Mouse (Mus musculus) cerebellum, adult 11 months (tissue): ENCODE measurements around the gene Fzr1.

Experiments used
- DNase-seq: peaks from one replicate; pipeline ENCODE4 v3.0.0; 2022

Fzr1 gene

GRCm38 (mm10) chr10:81350351-81351063 lies 27.8 kb downstream of the Fzr1 start, which contains the start of gene Hmg20b:
TSS of gene Hmg20b (minus strand) at chr10:81350480.
- peak; percentile 99 for DNase-seq

DNA sequence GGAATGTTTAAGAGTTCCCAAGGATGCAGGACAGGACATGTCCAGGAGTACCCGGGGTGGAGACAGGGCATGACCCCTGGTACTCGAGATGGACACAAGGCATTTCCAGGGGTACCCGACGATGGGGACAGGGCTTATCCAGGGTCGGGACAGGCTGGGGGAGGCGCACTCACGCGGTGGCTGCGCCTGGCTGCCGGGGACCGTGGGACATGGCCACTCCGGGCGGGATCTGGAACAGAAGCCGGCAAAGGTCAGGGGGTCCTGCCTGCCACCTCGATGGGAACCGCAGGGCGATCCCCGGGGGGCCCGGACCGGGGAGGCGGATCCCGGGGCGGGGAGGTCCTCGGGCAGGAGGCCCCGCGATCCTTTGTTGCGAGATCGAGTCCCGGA lies 28.4 kb downstream of the Fzr1 start:
- no peak for DNase-seq

DNA sequence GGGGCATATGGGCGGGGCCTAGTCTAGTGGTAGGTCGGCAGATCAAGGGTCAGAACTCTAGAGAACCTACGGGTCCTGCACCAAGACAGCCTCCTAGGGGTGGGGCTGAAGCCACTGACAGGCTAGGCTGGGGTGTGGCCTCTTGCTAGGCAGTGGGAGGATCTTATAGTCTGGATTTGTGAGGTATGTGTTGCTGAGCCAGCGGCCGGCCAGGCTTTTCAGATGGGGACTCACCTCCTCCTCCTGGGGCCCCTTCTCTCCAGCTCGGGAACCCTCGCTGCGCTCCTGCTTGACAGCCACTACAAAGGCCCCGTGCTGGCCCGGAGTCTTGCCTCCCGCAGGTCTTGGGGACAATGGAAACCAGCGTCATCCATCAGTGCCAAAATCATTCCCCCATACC lies 29.2 kb downstream of the Fzr1 start:
- no peak for DNase-seq

- no peak for DNase-seq
Observed at GRCm38 (mm10) chr10:81346453-81347067, 31.8 kb downstream of the Fzr1 start.

DNA sequence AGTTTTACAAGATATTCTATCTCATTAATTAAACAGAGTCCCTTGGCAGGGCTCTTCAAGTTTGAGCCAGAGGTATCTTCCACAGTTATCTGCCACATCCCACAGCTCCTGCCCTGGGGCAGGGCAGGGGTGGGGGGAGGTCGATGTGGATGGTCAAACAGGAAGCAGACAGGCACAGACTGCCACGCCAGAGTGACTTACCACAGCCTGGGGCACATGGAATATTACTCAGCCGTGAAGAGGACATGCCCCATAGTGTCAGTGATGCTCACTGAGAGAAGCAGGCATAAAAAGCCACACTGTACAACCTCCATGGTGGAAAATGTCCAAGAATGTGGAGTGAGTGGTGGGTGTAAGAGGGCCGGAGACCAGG lies 33.2 kb downstream of the Fzr1 start:
- no peak for DNase-seq

DNA sequence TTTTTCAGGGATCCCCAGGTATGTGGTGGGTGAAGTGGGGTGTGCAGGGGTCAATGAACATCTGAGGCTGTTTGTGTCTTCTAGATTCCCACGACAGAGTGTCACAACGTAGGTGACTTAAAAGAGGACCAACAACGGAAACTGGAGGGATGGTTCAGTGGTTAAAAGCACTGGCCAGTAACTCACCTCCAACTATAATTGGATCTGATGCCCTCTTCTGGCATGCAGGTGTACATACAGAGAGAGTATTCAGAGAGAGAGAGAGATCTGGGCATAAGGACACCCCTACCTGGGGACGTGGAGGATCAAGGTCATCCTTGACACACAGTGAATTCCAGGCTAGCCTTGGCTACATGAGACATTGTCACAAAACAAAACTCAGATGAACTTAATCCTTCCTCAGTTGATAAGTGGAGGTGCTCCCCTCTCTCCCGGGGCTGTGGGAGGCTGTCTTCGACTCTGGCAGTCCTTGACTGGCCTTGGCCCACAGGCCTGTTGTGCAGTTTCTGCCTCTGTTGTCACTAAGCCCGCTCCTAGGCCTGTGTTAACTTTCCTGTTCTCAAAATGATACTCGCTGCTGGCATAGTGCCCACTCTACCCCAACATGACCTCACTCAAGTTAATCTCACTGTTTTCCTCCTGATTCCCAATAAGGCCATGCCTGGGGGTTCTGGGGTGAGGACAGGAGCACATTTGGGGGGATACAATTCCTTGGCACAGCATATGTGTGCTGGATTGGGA lies 33.7 kb downstream of the Fzr1 start:
- no peak for DNase-seq

DNA sequence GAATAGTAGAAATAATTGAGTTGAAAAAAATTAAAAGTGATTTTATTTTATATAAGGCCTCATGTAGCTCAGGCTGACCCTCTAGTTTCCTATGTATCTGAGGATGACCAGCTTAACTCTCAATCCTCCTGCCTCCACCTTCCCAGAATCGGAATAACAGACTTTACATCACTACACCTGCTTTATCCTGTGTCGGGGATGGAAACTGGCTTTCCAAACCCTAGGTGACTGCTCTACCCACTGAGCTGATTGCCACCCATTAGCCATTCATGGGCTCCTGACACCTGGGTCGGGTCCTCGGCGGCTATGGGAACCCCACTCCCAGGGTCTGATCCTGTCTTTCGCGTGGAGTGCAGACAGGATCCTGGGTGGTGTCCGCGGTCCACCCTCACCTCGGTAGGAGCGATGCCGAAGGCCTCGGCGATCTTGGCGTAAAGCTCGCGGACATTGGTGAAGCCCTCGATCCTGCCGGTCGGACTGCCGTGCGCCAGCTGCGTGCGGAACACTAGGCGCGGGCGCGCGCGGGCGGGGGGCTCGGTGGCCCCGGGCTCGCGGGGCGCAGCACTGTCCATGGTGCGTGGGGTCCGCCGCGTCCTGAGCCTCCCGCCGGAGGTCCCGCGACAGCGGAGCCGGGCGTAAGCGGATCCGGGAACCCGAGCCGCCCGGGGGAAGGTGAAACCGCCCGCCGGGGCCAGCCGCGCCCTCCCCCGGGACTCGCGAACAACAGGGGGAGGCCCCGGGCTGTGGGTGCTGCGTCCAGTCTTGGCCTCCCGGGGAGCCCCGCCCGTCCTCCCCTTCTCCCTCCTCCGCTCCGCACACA lies 35.4 kb downstream of the Fzr1 start, which contains the start of gene Gipc3:
Gipc3 (minus strand) TSS at position 581 of the 820 bp plus-strand sequence.
- no peak for DNase-seq

DNA sequence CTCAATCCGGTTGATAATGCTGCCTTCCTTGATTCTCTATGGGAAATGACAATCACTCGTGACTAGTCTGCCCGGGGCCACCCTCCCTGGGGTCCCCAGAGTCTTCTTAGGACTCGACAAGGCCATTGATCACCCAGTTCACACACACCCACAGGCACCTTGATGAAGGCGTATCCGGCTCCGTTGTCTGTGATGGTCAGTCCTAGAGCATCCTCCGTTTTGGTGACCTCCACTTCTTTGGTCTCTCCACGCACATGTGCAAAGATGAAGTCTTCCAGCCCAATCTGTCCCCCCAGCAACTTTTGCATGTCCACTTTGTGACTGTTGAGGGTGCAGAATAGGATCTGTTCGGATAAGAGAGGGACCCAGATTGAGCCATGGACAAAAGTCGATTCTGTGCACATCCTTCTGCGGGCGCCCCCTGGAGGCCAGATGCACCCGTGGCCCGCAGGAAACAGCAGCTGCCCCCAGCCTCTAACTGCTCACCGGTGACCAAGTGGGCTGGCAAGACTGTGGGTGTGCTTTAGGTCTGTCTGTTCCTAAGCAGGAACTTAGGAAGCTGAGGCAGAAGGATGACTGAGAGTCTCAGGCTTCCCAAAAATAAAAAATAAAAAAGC lies 36.9 kb downstream of the Fzr1 start:
- DNase-seq: peak; percentile 54

DNA sequence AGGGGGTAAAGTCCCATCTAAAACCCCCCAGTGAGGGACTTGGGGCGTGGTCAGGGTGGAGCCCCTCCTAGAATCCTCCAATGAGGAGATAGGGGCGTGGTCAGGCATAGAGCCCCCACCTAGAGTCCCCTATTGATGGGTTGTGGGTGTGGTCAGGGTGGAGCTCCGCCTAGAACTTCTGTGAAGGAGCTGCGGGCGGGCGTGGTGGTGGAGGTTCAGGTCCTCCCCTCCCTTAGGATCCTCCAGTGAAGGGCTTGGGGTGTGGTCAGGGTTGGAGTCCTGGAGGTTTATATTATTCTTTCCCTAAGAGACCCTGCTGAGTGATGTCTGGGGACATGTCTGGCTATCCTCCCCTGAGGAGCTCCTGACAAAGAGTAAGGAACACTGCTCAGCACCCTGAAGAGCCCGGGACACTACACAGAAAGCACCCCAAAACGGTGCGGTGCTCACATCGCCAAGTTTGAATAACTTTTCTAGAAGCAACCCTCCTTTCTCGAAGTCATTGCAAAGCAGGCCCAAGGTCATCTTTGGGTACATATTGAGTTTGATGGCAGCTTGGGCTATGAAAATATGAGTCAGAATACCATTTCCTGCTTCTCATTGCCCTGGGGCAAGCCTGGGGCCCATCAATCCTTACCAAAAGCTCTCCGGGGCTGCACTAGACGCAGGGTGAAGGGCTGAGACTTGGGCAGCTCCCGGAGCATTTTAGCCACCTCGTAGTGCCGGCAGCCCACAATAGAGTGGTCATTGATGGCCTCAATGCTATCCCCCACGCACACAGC lies 37.6 kb downstream of the Fzr1 start:
- DNase-seq: no peak

DNA sequence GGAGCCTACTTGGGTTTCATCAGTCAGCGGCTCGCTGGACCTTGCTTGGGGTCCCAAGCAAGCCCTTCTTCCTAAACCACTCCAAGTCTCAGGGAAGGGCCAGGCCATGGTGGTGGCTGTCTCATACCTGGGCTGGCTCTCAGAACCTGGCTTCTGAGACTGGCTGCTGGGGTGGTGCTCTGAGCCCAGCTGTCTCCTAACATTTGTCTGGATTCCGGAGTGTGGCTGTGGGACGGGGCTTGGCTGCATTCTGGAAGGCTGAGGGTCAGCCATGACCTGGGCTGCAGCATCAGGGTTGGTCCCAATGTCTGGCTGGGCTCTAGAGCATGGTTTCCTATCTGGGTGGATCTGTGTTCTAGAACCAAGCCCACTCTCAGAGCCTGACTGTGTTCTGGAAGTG lies 41.8 kb downstream of the Fzr1 start:
- DNase-seq: no peak

- no peak for DNase-seq
Observed at GRCm38 (mm10) chr10:81335393-81336340, 42.6 kb downstream of the Fzr1 start.

DNA sequence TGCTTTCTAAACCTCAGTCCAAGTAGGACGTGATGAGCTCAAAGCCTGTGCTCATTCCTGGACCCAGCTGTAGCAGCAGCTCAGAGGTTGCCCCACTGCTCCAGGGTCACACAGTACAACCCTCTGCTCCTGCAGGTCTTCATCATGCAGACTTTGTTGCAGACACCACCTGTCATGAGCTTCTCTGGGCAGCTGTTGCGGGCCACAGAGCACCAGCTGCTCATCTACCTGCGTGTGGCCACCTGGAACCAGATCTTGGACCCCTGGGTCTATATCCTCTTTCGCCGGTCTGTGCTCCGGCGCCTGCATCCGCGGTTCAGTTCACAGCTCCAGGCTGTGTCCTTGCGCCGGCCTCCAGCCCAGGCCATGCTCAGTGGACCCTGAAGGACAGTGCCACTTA lies 44.0 kb downstream of the Fzr1 start:
- DNase-seq: no peak

- DNase-seq: no peak
Observed at GRCm38 (mm10) chr10:81332277-81332676, 46.0 kb downstream of the Fzr1 start.

DNA sequence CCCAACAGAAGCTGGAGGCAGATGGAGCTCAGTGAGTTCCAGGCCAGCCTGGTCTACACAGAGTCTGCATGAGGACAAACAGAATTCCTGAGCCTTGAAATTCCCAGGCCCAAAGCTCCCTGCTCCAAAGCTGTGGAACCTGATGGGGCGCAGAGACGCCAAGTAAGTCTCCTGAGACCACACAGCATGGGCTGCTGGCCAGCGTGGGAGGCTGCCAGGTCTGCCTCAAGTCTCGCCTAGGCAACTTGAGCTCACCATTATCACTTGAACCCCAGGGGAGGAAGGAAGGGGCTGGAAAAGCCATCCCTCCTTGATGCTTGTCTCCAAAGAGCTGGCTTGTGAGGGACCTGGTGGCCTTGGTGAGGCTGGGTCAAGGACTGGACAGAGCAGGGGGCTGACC lies 48.3 kb downstream of the Fzr1 start:
- no peak for DNase-seq

- DNase-seq: no peak
Observed at GRCm38 (mm10) chr10:81329194-81329975, 48.9 kb downstream of the Fzr1 start.

- DNase-seq: no peak
Observed at GRCm38 (mm10) chr10:81328386-81328785, 49.9 kb downstream of the Fzr1 start, which contains the start of gene Tbxa2r. TSS of gene Tbxa2r (plus strand) at chr10:81328731.

DNA sequence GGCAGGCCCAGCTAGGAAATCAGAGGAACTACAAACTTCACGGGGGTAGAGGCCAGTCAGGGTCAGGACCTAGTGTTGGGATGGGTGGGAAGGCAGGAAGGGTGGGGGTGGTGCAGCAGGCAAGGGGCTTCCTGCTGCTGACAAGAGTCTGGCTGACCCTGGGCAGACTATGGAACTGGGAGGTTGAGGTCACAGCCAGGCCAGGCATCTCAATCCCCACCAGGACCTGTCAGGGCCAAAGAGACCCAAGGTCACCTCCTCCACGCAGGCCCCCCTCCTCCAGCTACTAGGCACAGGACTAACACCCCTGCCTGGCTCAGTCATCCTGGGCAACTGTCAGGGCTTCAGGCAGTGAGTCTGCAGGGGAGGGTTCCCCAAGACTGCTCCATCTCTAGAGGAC lies 50.4 kb downstream of the Fzr1 start:
- DNase-seq: no peak

DNA sequence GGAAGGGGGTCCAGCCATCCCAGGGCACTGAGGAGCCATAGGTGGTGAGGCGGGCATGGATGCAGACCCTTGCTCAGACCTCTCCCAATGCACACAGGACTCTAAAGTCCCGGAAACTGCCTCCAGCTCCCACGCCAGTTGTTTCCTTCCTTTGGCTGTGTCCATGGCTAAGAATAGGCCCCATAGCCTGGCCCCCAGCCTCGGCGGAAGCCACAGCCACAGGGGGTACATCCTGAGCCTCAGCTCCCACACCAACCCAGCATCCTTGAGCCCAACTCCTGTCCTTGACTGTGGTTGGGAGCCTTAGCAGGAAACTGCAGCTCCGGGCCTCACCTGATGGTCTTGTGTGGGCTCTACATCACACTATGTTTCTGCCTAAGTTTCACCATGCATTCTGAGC lies 51.5 kb downstream of the Fzr1 start:
- DNase-seq: no peak

GRCm38 (mm10) chr10:81325781-81326180 lies 52.5 kb downstream of the Fzr1 start:
- DNase-seq: no peak

- DNase-seq: no peak
Observed at GRCm38 (mm10) chr10:81325176-81325575, 53.1 kb downstream of the Fzr1 start.
